Mouse (Mus musculus): Measurements from ENCODE around the gene Klhl40. TPM values are rescaled to one million over a fixed set of nuclear protein-coding genes. Genes with fewer than 3 reads are reported as not detected.

Gene Klhl40
- 100 to 1,000 TPM; 116 to 215 TPM for total RNA-seq (2021)
- long read RNA-seq, experiment 1, transcript Klhl40-201 (6 exons, 2,370 nt) = major isoform, 101 of 127 reads
- long read RNA-seq, experiment 1, partial matches to known transcripts = 21 of 127 reads
- long read RNA-seq, experiment 1, other reads (novel, unspliced or antisense) = 5 of 127 reads
- long read RNA-seq, experiment 2, transcript Klhl40-201 (6 exons, 2,370 nt) = major isoform, 196 of 217 reads
- long read RNA-seq, experiment 2, partial matches to known transcripts = 18 of 217 reads
- long read RNA-seq, experiment 2, other reads (novel, unspliced or antisense) = 3 of 217 reads

DNA sequence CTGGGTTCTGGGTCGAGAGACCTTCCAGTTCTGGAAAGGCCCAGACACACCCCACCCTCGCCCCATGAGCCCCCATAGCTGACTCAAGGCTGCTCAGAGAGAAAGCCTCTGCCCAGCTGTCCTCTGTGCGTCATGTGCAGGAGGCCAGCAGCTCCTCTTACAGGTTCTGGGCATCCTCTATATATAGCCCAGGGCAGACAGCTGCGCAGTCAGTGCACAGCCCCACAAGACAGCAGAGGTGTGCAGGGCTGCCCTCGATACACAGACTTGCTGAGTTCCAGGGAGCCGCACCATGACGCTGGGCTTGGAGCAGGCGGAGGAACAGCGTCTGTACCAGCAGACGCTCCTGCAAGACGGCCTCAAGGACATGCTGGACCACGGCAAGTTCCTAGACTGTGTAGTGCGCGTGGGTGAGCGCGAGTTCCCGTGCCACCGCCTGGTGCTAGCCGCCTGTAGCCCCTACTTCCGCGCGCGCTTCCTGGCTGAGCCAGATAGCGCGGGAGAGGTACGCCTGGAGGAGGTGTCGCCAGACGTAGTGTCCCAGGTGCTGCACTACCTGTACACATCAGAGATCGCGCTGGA lies at the start of gene Klhl40:
Klhl40 (plus strand) TSS at position 124 of the 582 bp plus-strand sequence.
- peak; percentile 80 for DNase-seq

- no peak for DNase-seq
Measured at GRCm38 (mm10) chr9:121740490-121740889, 36.9 kb upstream of the Klhl40 start.

DNA sequence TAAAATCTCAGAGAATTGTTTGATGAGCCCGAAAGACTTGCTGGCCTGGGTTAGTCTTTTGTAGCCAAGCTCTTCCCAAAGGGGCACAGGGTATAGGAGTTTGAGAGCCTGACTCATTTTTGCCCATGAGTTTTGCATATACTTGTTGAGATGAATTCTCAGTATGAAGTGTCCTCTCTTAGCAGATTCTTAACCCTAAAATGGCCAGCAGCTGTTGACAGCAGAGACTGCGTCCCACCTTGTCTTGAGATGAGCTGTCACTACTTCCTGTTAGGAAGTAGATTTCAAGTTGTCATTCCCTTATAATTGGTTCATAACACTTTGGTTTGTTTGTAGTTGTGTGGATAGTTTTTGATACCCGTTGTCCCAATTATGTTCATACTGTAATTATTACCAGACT lies 36.2 kb upstream of the Klhl40 start:
- DNase-seq = no peak

- no peak for DNase-seq
Measured at GRCm38 (mm10) chr9:121744051-121744450, 33.4 kb upstream of the Klhl40 start.

DNA sequence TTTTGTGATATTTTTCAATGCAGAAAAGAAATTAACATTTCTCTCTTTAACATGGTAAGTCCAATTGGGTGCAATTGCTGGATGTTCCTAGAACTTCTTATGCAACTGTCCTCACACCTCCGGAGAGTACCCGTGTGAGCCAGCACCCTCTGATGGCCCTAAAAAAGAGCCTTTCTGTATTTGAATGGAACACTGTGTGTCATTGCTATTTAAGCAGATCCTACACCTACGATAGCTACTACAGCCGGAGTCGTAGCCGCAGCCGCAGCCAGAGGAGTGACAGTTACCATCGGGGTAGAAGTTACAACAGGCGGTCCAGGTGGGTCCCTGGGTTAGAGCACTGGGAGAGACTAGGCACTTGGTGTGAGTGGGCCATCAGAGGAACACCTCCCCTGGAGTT lies 24.6 kb upstream of the Klhl40 start:
- DNase-seq = no peak

GRCm38 (mm10) chr9:121754624-121755023 lies 22.8 kb upstream of the Klhl40 start:
- DNase-seq = no peak

DNA sequence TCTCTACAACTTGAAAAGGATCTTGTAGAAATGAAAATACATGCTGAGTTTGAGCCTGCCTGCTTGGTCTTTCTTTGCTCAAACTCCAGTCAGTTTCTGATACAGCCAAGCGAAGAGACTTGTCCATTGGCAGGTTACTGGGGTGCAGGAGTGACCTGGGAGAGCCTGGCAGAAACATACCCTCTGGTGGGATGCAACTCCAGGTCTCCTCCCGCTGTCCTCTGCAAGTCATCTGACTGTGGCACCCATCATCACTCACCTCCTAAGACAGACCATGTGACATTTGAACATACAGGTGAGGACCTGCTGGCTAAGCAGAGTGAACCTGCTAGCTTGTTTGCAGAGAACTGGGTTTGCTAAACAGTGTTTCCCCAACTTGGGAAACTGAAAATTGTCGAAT lies 20.6 kb upstream of the Klhl40 start:
- DNase-seq = no peak

DNA sequence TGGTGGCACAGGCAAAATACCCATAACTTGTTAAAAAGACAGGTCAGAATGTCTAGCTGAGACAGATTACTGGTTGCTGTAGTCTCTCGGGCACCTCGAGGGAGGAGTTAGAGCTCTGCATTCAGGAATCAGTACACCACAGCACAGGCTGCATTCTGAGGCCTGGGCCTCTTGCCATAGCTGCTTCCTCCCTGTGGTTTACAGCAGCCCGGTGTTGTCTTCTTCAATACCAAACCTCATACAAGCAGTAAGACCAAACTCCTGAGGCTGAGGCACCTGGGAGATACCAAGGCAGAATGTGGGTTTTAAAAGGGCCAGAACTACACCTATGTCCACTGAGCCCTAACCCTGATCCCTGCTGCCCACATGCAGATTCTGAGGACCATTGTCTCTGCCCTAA lies 20.0 kb upstream of the Klhl40 start:
- no peak for DNase-seq

DNA sequence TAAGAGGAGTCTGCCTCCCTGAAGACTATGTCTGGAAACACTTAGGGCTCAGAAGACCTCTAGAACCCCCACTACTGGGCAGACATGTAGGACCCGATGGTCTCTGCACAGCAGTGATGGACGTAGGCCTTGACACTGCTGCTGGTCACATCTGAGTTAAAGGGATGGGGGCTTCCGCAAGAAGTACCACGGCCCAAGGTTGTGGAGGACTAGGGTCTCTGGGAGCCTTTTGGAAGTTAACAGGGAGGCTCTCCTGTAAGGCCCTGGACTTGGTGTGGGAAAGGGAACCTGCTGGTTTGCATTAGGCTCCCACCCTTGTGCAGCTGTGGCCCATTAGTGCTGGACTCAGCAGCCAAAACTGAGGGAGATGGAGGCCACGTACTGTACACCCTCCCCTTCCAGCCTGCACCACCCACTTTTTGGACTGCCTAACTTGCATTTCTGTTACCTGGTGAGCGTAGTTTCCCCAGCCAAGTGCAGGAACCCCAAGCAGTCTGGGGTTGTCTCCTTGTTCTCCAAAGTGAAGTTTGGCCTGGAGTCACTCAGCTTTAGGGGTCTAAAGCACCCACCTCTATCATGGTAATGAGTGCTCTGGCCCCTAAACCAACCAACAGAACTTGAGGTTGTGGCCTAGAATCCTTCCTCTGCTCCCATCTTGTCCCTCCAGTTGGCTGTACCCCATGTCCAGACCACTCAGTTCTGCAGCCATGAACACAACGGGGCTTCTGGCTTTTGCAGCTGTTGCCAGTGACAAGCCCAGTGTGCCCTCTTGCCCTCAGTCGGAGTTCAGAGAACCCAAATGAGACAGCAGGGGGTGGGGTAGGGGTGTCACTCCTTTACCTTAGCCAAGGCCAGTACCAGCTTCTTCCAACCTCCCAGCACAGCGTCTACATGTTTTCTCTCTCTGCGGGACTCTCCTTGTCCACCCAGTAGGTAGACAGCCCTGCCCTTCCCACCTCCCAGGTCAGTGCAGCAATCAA lies 19.3 kb upstream of the Klhl40 start:
- DNase-seq = peak; percentile 63

GRCm38 (mm10) chr9:121759091-121760081 lies 18.0 kb upstream of the Klhl40 start, which contains the start of gene Zfp651:
TSS of gene Zfp651 (plus strand) at chr9:121759330.
- peak; percentile 73 for DNase-seq

GRCm38 (mm10) chr9:121760271-121761090 lies 16.9 kb upstream of the Klhl40 start:
- peak; percentile 81 for DNase-seq

- no peak for DNase-seq
Measured at GRCm38 (mm10) chr9:121761091-121761665, 16.2 kb upstream of the Klhl40 start.

GRCm38 (mm10) chr9:121761787-121762186 lies 15.6 kb upstream of the Klhl40 start:
- no peak for DNase-seq

GRCm38 (mm10) chr9:121762248-121762647 lies 15.2 kb upstream of the Klhl40 start:
- peak; percentile 63 for DNase-seq

- DNase-seq = peak; percentile 63
Measured at GRCm38 (mm10) chr9:121762761-121763160, 14.6 kb upstream of the Klhl40 start.

DNA sequence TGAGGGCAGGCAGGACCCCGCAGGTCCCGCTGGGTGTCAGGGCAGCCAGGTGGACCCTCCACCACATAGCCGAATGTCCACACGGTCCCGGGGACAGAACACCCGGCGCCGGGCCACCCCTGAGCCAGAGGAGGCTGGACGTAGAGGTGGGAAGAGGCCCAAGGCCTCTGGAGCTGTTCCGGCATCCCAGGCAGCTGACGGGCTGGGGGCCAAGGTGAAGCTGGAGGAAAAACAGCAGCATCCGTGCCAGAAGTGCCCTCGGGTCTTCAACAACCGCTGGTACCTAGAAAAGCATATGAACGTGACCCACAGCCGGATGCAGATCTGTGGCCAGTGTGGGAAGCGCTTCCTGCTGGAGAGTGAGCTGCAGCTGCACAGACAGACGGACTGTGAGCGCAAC lies 13.7 kb upstream of the Klhl40 start:
- peak; percentile 59 for DNase-seq

GRCm38 (mm10) chr9:121765166-121765855 lies 12.1 kb upstream of the Klhl40 start:
- no peak for DNase-seq

DNA sequence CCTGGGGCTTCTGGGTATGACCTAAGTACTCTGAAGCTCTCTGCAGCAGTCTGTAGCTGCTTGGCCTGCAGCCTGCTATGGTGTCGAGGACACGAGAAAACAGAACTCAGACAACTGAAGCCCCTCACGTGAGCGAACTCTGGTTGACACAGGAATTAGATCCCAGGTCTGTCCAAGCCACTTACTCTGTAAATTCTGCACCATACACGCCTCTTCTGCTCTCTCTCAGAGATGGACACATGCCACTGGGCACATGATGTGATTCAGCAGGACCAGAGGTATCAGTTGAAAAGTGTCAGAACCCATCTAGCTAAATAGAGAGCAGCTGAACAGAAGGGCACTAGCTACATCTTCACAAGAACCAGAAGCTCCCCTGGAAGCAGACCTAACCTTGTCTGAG lies 5.0 kb upstream of the Klhl40 start:
- DNase-seq = no peak

DNA sequence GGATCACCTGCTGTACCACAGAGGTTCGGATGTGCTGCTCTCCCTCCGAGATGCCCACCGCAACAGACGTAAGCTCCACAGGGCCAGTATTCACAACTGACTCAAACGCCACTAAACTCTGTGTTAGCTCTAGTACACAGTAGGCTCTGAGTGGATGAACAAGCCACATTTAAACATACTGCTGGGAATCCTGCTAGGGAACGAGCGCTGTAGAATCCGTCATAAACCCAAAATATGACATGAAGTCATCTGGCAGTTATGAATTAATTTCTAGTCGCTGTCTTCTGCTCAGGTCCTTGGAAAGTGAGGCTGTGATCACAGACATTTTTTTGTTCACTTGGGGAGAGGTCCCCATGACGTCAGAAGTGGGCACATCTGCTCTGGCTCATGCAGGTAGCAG lies 1.5 kb upstream of the Klhl40 start:
- no peak for DNase-seq

DNA sequence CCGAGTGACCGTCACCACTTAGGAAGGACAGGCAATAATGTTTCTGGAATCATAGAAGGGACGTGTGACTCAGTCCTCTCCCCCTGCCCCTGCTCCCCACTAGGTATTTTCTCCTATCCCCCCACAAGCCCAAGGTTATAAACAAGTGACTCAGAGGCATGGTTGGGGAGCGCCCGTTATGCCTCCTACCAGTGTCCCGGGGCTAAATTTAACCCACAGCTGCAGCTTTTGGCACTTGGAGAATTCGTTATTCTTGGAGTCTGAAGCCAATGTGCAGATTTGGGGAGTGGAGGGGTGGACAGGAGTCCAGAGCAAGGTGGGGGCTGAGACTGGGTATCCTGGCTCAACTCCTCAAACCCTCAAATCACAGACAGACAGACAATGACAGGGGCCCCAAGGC lies 896 bp upstream of the Klhl40 start:
- no peak for DNase-seq
